Mouse (Mus musculus) left cerebral cortex, adult 2 months (tissue): ENCODE results near the gene Dnaaf5. TPM values are rescaled to one million over a fixed set of nuclear protein-coding genes. Genes with fewer than 3 reads are reported as not detected.

ENCODE experiments used
- DNase-seq, 2 experiments: peaks; one replicate each; pipeline ENCODE4 v3.0.0; 2021 to 2022; ENCODE audit warnings: low spot score in 2 of 2, mixed read lengths in 1 of 2; ENCODE audit errors: extremely low spot score in 1 of 2
- H3K27ac ChIP-seq: fragments of 200-600 bp; 2 replicates; pipeline ENCODE4 v1.8.1; 2022
- H3K4me3 ChIP-seq: fragments of 200-600 bp; 2 replicates; pipeline ENCODE4 v1.8.1; 2022
- CTCF ChIP-seq: fragments of 200-600 bp; IDR thresholded peaks from 2 replicates; pipeline ENCODE4 v1.8.1; 2022; ENCODE audit warnings: antibody characterized with exemption, mild to moderate bottlenecking, moderate library complexity
- intact Hi-C: fragments of 180-260 bp; cut with DNase I; formaldehyde crosslinking; loops from one replicate; pipeline ENCODE4 v1.15.1; 2025
- total RNA-seq, 2 experiments: library from RNA; stranded (reverse); gene quantifications; 2 replicates each; pipeline ENCODE4 v1.2.3; 2021

Gene Dnaaf5
- total RNA-seq, 2 experiments from 2014 or later = 7.4 to 8.2 TPM

DNA sequence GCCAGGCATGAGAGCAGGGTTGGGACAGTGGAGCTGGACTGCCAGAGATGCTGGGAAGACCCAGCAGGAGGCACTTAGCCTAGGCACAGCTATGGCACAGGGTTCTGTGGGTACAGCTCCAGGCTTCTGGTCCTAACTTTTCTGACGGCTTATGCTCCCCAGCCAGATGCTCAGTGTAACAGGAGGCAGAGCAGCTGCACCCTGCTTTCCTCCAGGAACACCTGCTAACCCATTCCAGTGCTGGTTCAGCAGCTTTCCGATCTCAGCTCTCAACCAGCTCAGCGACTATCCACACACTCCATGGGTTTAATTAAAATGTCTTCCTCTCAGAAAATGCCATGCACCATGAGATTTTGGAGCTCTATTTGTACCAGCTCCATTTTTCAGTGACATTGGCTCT lies 66.8 kb downstream of the Dnaaf5 start:
- TF ChIP-seq CTCF = no peak
- peak overlapping the region; percentile 40; the same call in 1 of the 2 replicates for H3K27ac ChIP-seq
- intact Hi-C loops = no loop called here
- H3K4me3 ChIP-seq = no peak overlapping the region
- no peak for DNase-seq

GRCm38 (mm10) chr5:139220006-139220515 lies 70.0 kb downstream of the Dnaaf5 start:
- Histone ChIP-seq H3K4me3 (no peak overlapping the region), H3K27ac (peak overlapping the region; percentile 38; the same call in 1 of the 2 replicates)
- no peak for DNase-seq
- intact Hi-C loops = no loop called here
- TF ChIP-seq CTCF = no peak

DNA sequence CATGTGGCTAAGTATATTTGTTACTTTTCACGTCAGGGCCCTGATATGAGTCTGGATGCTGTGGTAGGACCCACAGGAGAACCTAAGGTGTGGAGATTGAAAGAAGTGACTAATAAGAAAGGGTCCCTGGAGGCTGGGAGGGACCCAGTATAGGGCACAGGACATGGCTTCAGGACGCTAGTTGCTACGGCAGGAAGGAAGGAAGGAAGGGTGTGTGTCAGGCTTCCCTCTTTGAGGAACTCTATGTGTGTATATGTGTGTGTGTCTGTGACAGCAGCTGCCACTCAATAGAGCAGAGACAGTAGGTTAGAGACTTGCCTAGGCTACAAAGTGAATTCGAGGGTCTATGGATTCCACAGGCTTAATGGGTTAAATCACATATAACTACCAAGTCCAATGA lies 70.6 kb downstream of the Dnaaf5 start:
- intact Hi-C loops = no loop called here
- no peak for DNase-seq
- no peak for TF ChIP-seq CTCF

DNA sequence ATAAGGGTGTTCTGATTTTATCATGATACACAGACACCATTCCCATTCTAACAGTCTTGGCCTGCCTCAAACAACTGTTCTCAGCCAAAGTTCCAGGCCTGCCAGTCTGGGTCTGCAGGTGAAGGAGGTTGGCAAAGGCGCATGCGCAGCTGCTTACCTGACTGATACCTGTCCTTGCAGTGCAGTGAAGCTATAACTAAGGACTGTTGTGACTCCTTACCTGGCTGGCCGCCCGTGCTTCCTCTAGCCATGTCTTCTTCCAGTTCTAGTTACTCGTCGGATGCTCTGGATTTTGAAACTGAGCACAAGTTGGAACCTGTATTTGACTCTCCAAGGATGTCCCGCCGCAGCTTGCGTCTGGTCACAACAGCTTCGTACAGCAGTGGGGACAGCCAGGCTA lies 73.3 kb downstream of the Dnaaf5 start:
- TF ChIP-seq CTCF = no peak
- intact Hi-C loops = no loop called here
- no peak for DNase-seq
- no peak overlapping the region for H3K27ac ChIP-seq
- H3K4me3 ChIP-seq = no peak overlapping the region

More for the DNA sequence above, 70.6 kb downstream of the Dnaaf5 start:
- H3K27ac ChIP-seq = peak overlapping the region; percentile 38; the same call in 1 of the 2 replicates
- no peak overlapping the region for H3K4me3 ChIP-seq

- Histone ChIP-seq H3K4me3 (no peak overlapping the region), H3K27ac (no peak overlapping the region)
- no peak for DNase-seq
- intact Hi-C loops = no loop called here
- TF ChIP-seq CTCF = no peak
Measured at GRCm38 (mm10) chr5:139227236-139227635, 77.2 kb downstream of the Dnaaf5 start.

DNA sequence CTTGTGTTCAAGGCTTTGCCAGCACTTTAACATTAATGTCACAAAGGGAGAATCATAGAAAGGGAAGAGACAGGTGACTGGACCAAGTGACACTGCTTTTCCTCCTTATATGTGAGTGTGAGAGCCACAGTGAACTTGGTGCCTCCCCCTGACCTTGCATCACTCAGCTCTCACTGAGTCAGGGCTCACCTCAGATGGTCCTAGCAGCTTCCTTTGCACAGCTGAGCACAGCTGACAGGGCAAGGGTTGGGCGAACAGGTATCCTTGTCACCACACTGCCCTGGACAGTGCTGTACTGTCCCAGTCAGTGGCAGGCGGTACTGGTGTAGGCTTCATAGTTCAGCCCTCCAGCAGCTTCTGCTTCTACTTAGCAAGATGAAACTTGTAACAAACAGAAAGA lies 77.6 kb downstream of the Dnaaf5 start:
- no peak for DNase-seq
- no peak overlapping the region for H3K4me3 ChIP-seq
- intact Hi-C loops = no loop called here
- TF ChIP-seq CTCF = no peak
- H3K27ac ChIP-seq = no peak overlapping the region

GRCm38 (mm10) chr5:139228318-139228717 lies 78.3 kb downstream of the Dnaaf5 start:
- no peak for DNase-seq
- H3K27ac ChIP-seq = no peak overlapping the region
- no peak for TF ChIP-seq CTCF
- no peak overlapping the region for H3K4me3 ChIP-seq
- intact Hi-C loops = no loop called here

DNA sequence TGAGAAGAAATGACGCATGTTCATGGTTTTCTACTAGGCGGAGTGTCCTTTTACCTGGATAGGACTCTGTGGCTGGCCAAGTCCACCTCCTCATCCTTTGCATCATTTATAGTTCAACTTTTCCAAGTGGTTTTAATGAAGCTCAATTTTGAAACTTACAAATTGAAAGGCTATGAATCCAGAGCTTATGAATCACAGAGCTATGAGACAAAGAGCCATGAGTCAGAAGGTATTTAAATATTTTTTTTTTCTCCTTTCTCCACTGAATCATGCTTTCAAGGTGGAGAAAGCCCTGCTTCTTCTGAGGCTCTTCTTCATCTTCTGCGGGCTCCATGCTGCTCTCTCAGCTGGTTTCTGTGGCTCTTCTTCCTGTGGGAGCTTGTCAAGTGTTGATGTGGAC lies 79.7 kb downstream of the Dnaaf5 start:
- intact Hi-C loops = no loop called here
- Histone ChIP-seq H3K27ac (no peak overlapping the region; the same call in 1 of the 2 replicates), H3K4me3 (no peak overlapping the region)
- no peak for DNase-seq
- no peak for TF ChIP-seq CTCF

- no peak for DNase-seq
- H3K27ac ChIP-seq = no peak overlapping the region
- intact Hi-C loops = no loop called here
- no peak overlapping the region for H3K4me3 ChIP-seq
- TF ChIP-seq CTCF = no peak
Measured at GRCm38 (mm10) chr5:139232083-139232482, 82.1 kb downstream of the Dnaaf5 start.

DNA sequence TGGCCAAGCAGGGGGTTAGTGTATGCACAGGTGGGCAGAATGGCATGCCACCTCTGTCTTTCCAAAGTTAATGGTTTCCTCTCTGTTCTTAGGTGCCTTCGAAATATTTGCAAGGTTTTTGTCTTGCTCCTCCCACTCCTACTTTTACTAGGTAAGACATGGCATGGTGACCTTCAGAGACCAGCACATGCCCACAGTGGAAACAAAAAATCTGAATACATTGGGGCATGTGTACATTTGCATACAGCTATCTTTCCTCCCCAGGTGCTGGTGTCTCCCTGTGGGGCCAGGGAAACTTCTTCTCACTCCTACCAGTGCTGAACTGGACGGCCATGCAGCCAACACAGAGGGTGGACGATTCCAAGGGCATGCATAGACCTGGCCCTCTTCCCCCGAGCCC lies 84.4 kb downstream of the Dnaaf5 start:
- no peak for DNase-seq
- Histone ChIP-seq H3K27ac (no peak overlapping the region), H3K4me3 (no peak overlapping the region)
- no peak for TF ChIP-seq CTCF
- intact Hi-C loops = no loop called here

Other genes with a start within 250 kb of the Dnaaf5 start
- gene Pdgfa, start 152.9 kb upstream of the Dnaaf5 start, total RNA-seq = 10 to 100 TPM; 52.1 to 53.0 TPM
- 100 to 1,000 TPM; 767 to 781 TPM for gene Prkar1b, start 222 bp upstream of the Dnaaf5 start, total RNA-seq
- 100 to 1,000 TPM; 135 to 147 TPM for gene Sun1, start 50.4 kb downstream of the Dnaaf5 start, total RNA-seq
- gene Get4, start 102.1 kb downstream of the Dnaaf5 start, total RNA-seq = 10 to 100 TPM; 44.8 to 48.9 TPM
- gene Adap1, start 175.4 kb downstream of the Dnaaf5 start, total RNA-seq = 100 to 1,000 TPM; 242 to 256 TPM
- gene Cox19, start 201.2 kb downstream of the Dnaaf5 start, total RNA-seq = 10 to 100 TPM; 67.6 to 69.4 TPM
- not detected for gene Cyp2w1, start 202.4 kb downstream of the Dnaaf5 start, total RNA-seq
- 10 to 100 TPM; 12.5 to 13.9 TPM for gene Gpr146, start 227.5 kb downstream of the Dnaaf5 start, total RNA-seq